Mouse (Mus musculus) WW6 (cell line): ENCODE results near the gene Unc5b.

ENCODE experiments used
- DNase-seq: peaks from one replicate; pipeline ENCODE4 v3.0.0-alpha.2; 2013; ENCODE audit warnings: low read depth, low spot score

Gene Unc5b

DNA sequence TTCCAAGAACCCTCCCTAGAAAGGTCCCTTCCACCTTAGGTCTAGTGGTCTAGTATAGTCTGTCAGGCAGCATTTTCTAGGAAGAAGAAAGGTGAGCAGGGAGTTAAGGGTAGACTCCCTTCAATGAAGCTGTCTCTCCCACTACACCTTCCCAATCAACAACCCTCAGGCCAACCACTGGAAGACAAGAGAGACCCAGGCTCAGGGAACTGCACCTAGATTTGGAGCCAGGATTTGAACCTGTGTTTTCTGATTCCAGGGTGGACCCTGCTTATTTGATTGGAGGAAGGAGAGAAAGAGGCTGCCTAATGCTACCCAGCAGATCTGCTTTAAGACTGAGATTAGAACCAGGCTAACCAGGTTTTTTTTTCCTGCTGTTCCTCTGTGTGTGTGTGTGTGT is 10.1 kb downstream of the Unc5b start:
- DNase-seq: no peak

GRCm38 (mm10) chr10:60820552-60820951 is 10.8 kb downstream of the Unc5b start:
- no peak for DNase-seq

DNA sequence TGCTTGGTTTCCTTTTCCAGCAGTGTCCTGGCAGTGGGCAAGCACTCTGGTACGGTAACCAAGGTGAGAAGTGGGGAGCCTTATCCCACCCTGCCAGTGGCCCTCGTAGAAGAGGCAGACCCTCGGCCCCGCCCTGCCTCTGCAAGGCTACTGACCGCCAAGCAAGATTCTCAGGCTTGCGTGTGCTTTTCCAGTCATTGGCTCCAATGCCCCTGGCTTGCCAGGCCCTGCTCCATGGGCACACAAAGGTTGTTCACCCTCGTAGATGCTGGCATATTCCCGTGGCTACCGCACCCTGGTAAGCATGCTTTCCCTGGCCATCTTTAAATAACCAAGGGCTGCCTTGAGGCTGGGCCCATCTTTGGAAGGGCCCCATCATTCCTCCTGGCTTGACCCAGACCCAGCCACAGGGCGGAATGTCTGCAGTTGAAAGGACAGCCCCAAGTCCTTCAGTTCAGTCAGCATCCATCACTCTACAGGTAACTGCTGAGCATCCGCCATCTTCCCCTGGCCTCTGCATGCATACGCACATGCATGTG is 11.7 kb downstream of the Unc5b start:
- DNase-seq: no peak

GRCm38 (mm10) chr10:60819179-60819578 is 12.2 kb downstream of the Unc5b start:
- DNase-seq: no peak

GRCm38 (mm10) chr10:60818708-60819107 is 12.7 kb downstream of the Unc5b start:
- no peak for DNase-seq

DNA sequence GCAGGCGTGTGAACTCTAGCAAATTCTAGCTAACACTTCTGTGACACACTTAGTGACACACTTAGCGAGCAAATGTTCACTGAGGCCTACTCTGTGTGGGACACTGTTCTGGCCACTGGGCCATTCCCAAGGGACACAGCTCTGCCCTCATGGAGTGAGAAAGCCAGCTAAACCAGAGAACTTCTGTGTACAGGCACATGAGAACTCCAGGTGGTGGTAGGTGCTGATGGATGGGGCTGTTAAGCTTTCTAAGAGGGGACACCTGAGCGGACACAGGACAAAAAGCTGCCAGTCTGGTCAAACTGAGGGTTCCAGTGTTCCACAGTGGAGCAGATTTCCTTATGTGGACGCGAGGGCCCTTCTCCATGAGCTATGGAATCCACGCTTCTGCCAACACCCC is 13.5 kb downstream of the Unc5b start:
- no peak for DNase-seq

DNA sequence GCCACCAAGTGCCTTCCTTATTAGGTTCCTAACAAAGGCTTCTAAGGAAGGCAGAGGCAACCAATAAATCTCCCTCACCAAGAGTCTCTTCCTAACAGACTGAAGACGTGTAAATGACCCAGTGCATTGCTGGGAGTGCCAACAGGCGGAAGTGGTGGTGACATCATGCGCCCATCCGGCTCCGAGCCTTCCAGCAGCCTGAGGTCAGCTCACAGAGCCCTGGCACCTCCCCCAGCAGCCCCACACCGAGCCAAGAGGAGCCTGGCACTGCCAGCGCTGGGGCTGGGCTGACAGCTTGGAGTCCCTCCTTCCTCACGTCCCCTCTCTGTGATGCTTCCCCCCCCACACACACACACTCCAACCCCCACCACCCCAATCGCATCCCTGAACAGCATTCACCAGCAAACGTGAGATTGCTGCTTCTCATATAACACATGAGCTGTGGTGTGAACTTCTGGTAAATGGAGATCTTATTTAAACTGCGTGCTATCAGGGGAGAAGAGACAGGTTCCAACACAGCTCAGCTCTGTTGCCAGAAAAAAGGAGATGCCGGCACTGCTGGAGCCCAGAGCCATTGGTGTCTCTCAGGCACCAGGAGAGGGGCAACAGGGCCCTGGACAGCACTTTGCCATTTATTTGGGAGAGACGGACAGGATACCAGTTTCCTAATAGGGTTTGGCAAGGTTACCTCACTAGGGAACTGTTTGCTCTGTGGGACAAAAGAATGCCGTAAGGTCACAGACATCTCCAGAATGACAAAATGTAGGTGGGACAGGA is 14.3 kb downstream of the Unc5b start:
- no peak for DNase-seq

DNA sequence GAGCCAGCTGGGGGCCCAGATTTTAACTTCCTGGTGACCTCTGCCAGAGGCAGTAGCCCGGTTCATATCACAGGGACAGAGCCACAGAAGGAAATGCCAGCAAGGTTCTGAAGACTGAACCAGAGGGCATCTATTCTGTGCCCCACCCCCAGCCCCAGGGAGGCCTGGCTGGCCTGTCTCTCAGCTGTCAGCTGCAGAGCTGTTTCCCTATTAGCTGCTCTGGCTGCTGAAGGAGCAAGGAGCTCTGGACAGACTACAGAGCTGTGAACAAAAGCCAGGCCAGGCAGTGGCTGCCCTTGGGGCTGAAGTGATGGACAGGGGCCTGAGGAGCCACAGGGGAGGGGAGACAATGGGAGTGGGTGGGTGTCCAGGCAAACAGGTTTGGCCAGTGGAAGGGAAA is 15.5 kb downstream of the Unc5b start:
- DNase-seq: no peak

DNA sequence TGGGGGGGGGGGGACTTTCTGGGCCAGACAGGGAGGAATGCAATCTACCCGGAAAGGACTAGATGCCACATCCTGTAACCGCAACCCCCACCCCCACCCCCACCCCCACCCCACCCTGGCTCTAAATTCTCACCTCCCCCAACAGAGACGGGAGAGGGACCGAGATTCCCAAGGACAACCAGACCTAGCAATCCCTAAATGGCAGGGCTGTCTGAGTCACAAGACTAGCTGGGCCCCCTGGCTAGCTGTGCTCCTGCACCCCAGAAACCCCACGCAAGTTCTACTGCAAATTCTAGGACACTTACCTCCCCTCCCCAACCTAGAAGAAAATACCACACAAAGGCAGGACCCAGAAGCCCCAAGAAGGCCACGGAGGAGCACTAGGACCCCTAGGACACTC is 16.3 kb downstream of the Unc5b start:
- no peak for DNase-seq

DNA sequence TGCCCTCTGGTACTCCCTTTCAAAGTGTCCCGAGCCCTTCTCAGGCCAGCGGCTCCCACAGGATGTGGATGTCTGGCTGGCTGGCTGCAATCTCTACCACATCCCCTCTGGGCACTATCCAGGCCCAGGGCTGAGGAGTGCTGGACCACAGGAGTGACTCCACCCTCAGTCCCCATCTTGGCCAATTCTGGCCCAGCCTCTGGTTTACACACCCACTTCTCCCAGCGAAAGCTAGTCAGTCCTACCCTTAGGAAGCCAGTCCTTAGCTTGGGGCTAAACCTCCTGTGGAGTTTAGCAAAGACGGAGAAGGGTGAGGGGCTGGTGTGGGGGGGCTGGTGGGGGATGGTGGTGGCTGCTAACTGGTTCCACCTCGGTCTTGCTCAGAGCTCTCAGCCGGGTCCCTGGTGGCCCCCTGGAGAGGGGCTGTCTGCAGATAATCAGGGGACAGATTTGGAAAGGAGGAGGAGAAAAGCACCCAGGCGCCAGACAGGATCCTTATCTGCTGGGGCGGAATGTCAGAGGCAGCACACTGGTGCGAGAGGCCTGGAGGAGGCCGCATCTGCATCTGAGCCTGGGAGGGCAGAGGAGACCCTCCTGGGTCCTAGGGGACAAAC is 16.8 kb downstream of the Unc5b start:
- DNase-seq: no peak

- DNase-seq: no peak
Observed at GRCm38 (mm10) chr10:60813606-60814005, 17.8 kb downstream of the Unc5b start.

DNA sequence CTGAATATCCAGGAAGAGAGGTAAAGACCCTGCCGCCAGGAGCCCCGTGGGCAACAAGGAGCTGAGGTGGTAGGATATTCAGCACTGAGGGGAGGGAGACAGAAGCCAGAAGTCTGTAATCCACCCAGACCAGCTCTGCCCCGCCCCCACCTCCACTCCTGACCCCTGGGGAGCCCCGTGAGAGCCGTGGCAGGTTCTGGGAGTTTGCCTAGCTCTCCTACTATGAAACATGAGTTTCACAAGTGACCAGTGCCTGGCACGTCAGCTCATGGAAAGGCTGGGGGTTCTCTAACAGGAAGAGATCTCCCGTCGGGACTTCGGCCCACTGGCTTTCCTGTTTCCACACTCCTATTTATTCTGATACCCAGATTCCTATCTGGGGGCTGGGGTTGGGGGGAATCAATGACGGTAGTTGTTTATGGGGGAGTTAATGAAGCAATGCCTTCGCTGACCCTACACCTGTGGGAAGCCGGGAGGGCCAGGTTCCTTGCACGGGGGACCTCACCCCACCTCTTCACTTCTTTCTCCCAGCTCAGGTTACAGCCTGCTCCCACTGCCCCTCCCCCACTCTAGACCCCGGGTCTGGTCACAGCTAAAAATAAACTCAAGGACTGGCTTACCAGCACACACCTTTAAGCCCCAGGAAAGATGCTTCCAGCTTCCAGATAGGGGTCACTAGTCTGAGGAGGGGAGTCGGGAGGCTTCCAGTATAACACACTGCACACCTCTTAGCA is 19.4 kb downstream of the Unc5b start:
- no peak for DNase-seq

DNA sequence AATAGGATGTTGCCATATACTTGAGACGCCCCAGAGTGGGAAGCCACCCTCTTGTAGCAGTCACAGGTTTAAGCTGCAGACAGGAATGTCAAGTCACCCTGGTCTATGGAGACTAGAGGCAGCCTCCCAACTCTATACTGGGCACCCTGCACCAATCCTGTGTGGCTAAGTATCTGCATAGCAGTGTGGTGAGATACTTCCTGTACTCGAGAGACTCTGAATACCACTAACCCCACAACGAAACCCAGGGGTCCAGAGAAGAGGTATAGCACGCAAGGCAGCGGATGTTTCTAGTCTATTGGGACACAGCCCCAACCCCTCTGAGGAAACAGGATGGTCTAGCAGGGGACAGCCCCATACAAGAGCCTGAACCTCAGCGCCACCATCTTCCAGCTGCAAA is 22.9 kb downstream of the Unc5b start:
- no peak for DNase-seq

- DNase-seq: no peak
Observed at GRCm38 (mm10) chr10:60807531-60808185, 23.7 kb downstream of the Unc5b start.

- no peak for DNase-seq
Observed at GRCm38 (mm10) chr10:60806207-60806538, 25.2 kb downstream of the Unc5b start.

DNA sequence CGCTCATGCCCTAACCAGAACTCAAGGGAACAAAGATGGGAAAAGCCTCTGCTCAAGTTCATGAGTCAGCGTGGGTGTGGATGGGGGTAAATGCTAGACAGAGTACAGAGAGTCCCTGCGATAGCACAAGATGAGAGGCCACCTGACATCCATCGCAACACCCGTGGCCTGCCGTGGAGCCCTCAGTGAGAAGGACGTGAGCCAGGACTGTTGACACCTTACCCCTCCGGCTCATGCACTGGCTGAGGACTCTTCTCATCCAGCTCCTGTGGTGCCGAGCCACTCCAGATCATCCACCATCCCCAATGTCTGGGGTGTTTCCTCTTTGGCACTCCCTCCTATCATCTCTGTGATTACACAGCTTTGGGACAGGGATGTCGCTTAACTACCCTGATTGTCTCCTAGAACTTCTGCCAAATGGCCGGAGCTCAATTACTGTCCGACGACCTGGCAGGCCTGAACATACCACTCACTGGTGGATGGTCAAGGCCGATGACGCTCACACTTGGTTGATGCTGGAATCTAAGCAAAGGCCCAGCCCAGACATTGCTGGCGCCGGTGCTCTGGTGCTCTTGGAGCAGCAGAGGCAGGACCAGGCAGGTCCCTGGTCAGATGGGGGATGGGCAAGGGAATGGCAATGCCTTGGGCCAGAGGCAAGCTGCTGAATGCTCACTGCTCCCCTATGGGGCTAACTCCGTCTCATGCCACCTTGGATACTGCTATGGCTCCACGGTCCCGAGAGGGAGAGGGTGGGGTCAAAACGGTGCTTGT is 25.8 kb downstream of the Unc5b start:
- no peak for DNase-seq

DNA sequence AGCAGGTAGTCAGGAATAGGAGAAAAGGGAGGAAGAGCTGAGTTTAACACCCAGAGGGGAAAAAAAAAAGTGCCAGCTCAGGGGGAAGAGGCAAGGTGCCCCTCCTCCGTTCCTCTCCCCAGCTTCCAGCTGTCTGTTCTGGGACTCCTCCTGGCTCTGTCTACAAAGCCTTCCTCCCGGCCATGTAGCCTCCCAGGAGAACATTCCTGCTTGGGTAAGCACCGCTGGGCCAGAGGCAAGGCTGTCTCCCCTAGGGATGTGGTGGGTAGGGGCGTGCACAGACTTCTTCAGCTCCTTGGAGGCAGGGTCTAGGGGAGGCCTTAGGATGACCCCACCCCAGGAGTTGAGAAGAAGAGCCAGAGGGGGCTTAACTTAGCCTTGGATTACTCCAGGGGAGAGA is 26.5 kb downstream of the Unc5b start:
- no peak for DNase-seq

DNA sequence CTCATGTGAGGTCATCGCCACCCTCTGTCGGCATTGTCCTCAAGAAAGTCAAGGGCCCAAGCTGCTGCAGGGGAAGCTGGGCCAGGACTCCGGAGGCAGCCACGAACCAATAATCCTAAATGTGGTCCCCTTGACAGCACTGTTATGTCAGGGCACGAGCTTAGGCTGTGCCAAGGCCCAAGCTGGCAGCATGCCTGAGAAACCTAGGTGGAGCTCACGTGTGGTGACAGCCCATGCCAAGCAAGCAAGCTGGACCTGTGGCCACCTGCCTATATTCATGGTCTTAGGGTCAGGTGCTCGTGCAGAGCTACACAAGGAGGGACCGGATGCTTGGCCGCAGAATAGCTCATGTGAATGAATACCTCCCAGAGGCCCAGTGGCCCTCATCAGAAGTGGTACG is 27.4 kb downstream of the Unc5b start:
- DNase-seq: no peak

DNA sequence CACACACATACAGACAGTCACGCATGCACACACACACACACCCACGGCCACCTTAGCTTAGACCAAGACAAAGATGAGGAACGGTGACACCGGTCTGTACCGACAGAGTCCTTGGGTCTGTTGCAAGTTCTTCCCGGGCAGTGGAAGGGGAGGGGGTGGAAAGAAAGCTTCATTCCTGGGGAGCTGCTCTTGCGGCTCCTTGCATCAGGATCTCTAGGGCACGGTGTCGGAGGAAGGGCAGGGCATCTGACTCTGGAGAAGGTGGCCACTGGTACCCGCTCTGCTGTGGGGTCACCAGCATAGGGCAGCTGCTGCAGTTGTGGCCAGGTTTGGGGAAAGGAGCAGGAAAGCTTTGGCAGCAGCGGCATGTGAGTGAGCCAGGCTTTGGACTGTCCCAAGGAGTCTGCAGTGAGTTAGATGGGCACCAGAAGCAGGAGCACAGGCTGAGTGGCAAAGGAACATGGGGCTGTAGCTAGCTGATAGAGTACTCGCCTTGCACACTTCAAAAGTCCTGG is 29.4 kb downstream of the Unc5b start:
- DNase-seq: no peak

DNA sequence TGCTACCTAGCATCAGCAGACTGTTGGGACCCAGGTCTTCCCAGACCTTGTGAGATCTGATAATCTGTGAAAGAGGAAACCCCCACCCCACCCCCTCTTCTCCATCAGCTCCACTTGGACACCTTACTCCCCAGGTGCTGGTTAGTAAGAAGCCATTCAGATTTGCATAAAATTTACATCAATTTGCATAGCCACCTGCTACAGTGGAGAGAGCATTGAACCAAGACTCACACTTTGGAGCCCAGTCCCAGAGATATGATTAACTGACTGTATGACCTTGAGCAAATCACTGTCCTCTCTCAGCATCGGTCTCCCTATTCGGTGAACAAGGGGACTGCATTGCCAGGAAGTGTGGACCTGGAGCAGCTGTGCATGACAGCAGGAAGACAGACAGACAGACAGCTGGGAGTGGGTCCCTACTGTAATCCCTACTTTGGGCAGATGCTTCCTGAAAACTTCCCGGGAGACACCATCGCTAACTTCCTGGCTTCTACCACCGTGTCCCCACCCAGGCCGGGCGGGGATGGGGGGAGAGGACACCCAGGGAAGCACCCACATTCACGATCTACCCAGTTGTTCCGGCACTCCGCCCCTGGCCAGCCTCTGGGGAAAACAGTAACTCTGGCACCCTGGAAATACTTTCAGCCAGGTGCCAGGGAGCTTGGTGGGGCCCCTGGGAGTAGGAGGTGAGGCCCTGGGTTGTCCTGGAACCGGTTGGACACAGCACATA is 30.0 kb downstream of the Unc5b start:
- DNase-seq: no peak
